Mouse (Mus musculus) liver, embryonic 14.5 days (tissue): ENCODE results near the gene Gabrg3.

ENCODE experiments used
- CTCF ChIP-seq: IDR thresholded peaks from 2 replicates; pipeline ENCODE4 v1.5.1; 2016; ENCODE audit warnings: antibody characterized with exemption, low read depth, control low read depth
- EP300 ChIP-seq: IDR thresholded peaks from 2 replicates; pipeline ENCODE4 v1.6.1; 2016; ENCODE audit warnings: antibody characterized with exemption, low read depth

DNA sequence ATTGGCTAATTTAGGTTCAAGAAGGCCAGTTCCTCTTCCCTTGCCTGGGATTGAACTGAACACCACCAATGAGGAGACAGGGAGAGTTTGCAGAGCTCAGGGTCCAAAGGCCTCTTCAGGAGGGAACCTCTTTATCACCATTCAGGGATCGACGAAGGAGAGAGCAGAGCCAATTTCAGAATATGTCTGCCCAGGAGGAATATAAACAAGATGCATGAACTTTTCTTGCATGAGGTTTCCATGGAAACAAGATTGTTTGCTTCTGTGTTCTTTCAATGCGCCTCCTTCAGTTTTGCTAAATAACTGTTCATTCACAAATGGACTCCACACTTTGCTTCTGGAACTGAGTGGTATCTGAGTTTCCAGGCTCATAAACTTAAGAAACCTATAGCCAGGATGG, 62.5 kb downstream of the Gabrg3 start:
- TF ChIP-seq CTCF (no peak), EP300 (no peak)
